Mouse (Mus musculus) heart, adult 18-20 months (tissue): ENCODE measurements around the gene Nrcam. TPM values are rescaled to one million over a fixed set of nuclear protein-coding genes. Genes with fewer than 3 reads are reported as not detected.

ENCODE experiments used
- DNase-seq, 2 experiments: peaks; one replicate each; pipeline ENCODE4 v3.0.0; 2021 to 2022; ENCODE audit warnings: mixed read lengths in 1 of 2
- total RNA-seq, 2 experiments: library from RNA; stranded (reverse); gene quantifications; 2 replicates each; pipeline ENCODE4 v1.2.3; 2021

The Nrcam gene
- total RNA-seq, 2 experiments from 2014 or later: 0.18 to 0.52 TPM

DNA sequence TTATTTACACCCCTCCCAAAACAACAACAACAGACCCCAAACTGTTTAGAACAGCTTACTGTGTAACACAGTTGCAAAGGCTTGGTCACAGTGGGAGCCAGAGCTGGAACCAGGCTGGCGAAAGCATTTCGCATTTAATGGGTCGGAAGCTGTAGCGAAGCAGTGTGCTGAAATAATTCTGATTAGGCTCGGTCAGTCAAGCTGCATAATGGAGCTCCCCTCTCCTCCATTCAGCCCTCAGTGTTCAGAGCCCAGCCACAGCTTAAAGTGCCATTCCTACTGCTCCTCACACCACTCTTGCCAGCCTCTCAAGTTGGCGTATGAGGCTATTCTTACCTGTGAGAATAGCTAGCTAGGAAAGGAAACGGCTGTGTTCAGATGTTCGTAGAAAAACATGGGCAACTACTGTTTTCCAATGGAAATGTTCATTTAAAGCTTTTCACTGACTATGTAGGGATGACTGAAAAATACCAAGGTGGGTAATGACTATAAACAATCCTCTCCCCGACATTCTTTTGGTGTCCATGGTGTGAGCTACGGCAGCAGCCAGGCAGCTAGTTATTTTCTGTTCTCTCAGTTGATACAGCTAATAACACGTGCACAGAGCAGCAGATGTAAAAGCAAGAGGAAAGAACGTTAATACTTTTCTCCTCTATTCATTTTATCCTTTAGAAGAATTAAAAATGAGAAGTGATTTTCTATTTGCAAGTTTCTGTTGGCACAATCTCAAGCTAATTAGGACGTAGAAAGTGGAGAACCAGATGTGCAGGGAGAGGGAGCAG lies 108.6 kb downstream of the Nrcam start:
- DNase-seq: no peak

DNA sequence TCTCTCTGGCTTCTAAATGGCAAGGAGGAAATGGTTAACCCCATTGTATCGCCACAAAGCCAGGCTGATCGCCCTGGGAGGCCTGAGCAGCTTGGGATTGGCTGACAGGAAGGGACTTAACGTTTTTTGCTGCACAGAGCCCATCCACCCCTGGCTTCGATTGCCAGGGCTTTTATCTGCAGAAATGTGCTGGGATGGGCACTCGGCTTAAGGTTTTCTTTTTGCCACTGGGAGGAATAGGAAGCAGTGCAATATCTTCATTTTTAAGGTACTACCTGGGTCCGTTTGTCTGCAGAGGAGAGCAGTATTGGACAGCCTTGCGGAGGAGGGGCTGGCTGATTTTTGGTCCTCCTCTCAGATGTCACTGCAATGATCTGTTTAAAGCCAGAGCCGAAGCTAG lies 110.2 kb downstream of the Nrcam start:
- DNase-seq: no peak

DNA sequence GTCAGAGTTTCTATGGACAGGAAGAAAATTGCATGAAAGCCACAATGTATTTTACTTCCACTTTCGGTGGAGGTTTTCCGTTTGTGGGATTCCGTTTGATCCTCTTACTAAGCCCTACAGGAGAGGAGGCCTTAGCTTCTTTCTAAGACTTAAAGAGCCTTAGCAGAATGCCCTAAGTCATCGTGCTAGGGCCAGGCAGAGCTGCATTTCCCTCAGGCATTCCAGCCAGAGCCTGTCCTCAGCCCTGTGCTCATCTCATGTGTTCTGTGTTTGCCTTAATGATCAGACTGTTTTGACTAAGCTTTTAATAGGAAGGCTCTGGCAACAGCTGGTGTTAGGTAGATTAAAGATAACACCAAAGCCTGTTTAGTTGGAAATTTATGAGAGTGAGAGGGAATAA lies 111.5 kb downstream of the Nrcam start:
- DNase-seq: no peak

DNA sequence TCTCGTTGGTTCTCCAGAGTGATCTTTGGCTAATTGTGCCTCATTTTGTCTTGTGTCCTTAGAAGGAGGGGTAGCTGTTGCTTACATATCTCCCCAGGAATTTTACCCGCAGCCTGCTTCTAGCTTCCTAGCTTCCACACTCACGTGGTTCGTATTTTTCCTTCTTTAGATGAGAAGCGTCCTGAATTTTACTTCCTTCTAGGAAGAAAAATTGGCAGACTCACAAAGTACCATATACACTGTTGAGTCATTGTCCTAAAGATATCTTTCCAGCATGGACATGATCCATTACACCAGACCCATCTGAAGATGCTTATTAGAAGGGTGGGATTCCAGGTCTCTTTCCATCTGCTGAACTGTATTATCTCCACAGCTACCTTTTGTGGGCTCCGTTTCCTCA lies 122.2 kb downstream of the Nrcam start:
- DNase-seq: no peak

GRCm38 (mm10) chr12:44451742-44452141 lies 123.1 kb downstream of the Nrcam start:
- DNase-seq: no peak

GRCm38 (mm10) chr12:44453791-44454190 lies 125.1 kb downstream of the Nrcam start:
- DNase-seq: no peak

- DNase-seq: peak; percentile 3 to 16
These were observed 129.3 kb downstream of the Nrcam start for GRCm38 (mm10) chr12:44457961-44458360.

GRCm38 (mm10) chr12:44462436-44462835 lies 133.8 kb downstream of the Nrcam start:
- no peak for DNase-seq

GRCm38 (mm10) chr12:44462976-44463375 lies 134.3 kb downstream of the Nrcam start:
- no peak for DNase-seq

GRCm38 (mm10) chr12:44471073-44471472 lies 142.4 kb downstream of the Nrcam start:
- no peak for DNase-seq

DNA sequence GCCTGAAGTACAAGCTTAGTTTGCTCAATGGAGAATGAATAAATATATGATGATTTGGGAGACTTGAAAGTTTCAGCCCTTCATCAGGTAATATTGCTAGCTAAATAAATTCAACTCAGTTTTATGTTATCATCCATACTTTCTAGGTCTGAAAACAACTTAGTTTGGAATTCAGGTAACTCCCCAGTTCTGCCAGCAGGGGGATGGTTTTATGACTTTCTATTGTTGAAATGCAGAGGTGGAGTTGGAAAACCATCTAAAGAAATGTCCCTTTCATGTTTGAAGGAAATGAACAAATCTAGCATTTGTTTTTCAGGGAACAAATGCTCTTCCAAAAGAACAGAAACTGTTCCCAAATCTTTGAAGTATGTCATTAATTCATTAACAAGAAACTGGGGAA lies 146.7 kb downstream of the Nrcam start:
- no peak for DNase-seq

- DNase-seq: no peak
These were observed 150.8 kb downstream of the Nrcam start for GRCm38 (mm10) chr12:44479260-44480030.

DNA sequence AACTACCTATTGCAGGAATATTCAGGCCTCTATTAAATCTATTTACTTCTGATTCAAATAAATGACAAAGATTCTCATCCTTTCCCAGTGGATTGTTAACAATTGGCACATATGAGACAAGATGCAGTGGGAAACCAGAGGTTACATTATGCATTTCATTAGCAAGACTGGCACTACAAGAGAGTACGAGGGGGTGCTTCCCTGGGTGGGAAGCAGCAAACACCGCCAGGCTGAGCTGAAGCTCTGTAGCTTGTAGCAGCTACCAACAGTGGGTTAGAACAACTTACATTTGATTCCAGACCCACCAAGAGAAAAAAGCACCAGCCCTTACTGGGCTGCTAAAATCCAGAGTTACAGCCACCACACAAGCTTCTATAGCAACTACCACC lies 151.3 kb downstream of the Nrcam start:
- DNase-seq: no peak

DNA sequence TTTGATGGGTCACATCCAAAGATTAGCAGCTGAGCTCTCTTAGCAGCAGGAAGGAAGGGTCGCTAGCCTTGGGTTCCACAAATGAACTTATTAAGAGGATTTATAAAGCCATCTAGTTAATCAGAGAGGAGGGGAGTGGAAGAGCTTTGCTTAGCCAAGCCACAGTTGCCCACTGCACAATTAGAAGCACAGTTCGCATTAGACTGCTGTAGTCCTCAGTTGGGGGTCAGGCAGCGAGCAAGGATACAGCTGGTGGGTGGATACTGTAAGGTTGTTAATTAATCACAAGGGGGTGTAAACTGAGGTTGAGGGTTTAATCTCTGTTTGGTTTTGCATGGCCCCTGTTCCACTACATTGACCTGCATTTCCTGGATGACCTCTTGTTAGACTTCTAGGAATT lies 152.7 kb downstream of the Nrcam start:
- no peak for DNase-seq

GRCm38 (mm10) chr12:44492759-44493479 lies 164.2 kb downstream of the Nrcam start:
- DNase-seq: no peak

DNA sequence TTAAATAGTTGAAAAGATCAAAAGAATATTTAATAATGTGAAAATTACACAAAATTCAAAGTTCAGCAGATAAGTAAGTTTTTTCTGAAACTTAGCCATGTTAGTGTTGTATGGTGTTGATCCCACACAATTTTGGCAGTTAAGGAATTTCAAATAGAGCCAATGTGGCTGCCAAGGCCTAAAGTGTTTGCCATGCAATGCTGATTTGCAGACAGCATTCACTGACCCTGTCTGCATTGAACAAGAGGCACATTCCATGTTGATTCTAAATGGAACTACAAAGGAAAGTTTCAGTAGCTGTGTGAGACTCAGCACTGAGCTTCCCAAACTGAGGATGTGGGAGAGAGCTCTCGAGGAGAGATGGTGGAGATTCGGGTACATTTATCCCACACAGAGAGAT lies 169.1 kb downstream of the Nrcam start:
- DNase-seq: no peak

DNA sequence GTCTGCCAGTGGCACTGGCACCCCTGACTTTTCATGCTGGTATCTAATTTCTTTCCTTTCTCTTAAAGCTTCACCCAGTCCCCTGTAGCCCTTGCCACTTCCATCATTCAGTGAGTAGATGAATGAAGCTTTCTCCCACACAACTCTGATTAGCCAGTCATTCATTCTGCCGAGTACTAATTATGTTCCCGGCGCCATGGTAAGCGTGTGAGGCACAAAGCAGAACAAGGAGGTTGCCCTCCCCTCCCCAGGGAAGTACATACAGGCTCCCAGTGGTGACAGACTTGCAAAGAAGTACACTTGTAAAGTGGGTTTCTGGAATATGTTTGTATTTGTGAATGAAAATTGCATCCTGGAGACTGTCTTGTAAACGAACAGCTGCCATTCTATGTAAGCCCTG lies 170.2 kb downstream of the Nrcam start:
- no peak for DNase-seq

DNA sequence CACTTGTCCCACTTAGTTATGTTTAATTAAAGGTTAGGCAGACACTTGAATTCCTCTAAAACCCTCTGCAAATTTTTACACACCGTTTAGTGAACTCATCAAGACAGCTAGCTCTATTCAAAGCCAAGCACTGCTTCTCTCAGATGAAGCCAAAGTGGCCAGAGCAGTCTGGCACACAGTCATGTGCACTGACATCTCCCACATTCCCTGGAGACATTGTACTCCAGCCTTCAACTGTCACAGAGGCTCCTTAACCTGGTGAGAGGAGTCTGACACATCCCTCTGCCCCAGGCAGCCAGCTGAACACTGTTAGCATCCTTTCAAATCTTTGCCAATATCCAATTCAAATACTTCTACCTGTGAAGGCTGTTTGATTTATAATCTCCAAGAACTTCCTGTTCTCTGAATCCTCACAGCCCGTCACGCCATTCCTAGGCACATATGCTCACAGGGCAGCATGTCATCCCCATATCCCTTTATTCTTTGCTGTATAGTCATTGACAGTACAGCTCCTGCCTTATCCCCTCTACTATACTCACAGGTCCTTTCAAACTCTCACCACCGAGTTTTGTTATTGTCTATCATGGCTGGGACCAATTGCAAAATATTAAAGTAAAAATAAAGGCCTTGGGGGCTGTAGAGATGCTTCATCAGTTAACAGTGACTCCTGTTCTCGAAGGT lies 173.3 kb downstream of the Nrcam start:
- no peak for DNase-seq

- DNase-seq: no peak
These were observed 175.1 kb downstream of the Nrcam start for GRCm38 (mm10) chr12:44503737-44504136.

DNA sequence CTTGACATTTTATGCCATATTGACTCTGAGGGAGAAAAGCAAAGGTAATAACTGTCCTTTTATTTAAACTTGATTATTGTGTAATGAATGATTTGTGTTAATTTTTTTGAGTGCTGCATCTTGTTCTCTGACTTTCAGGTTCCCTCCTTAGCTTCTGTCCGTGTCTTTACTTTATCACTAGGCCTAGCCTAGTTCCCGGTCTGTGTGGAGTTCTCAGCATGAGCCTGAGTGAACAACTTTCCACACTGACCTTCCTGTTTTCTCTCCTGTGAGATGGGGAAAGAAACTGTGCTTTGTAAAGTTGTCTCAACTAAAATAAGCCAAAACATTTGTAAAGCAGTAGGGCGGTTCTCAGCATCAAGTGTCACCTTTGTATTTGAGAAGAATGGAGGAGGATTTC lies 179.9 kb downstream of the Nrcam start:
- no peak for DNase-seq

DNA sequence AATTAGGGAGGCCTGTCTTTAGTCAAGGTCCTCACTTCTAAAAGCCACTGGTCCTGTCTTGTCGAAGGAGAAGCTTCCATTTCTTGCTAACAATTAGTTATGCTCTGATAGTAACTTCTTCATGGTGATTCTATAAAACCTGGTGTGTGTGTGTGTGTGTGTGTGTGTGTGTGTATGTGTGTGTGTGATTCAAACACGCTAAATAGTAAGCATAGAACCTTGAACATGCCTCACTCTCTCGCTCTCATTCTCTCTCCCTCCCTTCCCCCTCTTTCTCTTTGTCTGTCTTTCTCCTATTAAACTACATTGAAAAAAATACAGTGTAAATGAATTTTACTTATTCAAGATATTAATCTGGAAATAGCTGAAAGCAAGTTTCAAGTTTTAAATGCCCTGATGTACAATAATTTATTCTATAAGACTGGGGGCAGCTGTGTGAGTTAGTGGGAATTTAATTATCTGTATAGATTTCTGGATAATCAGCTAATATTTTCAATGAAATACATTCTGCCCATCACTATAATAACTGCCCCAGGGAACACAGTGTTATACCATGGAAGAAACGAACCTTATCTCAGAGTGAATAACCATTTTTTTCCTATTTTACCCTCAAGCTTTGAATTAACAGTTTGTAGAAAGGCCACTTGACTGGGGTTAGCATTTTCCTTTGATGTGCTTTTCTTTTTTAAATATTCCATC lies 180.9 kb downstream of the Nrcam start:
- DNase-seq: no peak

DNA sequence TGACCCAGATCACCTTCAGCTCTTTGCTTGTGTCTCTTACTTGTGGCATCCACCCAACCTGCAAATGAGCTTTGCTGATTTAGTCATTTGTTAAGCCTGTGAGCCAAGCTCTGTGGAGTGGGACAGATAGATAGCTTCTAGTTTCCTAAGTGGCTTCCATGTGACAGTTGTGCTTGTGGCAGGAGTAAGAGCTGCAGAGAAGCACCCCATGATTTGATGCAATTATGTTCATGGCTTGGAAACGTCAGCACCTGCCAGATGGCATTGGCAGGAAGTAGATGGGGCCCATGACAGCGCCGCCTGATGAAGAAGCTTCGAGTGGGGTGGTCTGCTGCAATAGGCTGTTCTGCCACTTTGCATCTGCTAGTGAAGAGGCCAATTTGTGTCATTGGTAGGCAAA lies 186.4 kb downstream of the Nrcam start:
- DNase-seq: no peak
